Mouse (Mus musculus): ENCODE data around the gene Kdm4b.

The Kdm4b gene

DNA sequence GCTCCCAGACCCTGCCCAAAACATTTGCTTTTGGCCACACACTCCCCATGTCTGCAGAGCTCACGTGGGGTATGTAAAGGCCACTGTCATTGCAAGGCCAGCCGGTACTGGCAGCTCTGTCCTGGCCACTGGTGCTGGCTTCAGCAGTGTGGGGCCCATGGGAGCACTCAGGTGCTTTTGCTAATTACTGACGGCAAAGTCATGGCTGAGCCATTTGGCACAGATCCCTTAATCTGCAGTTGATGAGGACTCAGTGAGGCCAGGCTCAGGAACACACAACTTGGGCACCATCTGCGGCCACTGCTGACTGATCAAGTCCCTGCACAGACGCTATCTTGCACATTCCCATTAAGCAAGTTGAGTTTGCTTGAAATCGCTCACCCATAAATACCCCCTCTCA, 59.0 kb downstream of the Kdm4b start:
- no peak for DNase-seq (ENCODE audit: low read depth, low spot score)

DNA sequence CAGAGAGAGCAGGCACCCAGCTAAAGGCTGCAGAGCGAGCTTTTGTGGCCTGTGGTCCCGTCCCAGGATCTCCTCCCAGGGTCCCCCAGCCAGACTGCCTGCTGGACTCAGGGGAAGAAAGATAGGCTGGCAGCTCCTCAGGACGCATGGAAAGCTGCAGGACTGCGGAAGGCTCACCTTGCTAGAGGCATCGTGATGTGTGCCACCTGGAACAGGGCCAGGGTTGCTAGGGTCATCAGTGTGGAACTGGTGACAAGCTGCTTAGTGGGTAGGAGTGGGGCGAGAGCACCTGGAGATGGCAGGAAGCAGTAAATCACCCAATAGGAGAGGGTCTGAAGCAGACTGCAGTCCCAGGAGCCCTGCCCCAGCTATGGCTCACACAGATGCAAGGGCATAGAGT, 61.8 kb downstream of the Kdm4b start:
- no peak for DNase-seq (ENCODE audit: low read depth, low spot score)

DNA sequence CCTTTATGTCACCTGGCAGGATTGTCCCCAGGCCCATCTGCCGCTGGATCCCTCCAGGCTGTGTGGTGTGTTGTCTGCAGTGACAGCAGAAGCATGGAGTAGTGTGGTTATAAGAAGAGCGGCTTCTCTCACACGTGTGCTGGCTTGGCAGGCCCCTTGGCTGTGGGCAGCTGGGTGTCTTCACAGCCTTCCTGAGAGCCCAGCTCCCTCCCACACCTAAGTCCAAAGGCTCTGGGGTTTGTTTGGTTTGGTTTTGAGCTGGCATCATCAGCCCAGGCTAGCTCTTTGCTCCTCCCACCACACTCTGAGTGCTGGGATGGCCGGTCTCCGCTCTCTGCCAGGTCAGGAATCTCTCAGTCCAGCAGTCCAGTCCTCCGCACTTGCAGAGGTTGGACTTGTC, 67.4 kb downstream of the Kdm4b start:
- no peak for DNase-seq (ENCODE audit: low read depth, low spot score)

DNA sequence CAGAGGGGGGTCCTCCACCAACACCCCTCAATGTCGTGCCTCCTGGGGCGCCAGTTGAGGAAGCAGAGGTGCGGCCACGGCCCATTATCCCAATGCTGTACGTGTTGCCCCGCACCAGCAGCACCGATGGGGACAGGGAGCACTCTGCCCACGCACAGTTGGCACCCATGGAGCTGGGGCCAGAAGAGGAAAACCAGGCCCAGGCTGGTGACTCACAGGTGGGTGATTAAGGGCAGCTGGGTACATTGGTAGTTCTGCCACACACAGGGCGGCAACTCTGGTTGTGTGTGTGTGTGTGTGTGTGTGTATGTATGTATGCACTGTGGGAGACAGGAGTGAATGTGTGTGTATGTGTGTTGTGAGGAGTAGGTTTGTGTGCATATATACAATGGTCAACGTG, 68.0 kb downstream of the Kdm4b start:
- no peak for DNase-seq (ENCODE audit: low read depth, low spot score)

DNA sequence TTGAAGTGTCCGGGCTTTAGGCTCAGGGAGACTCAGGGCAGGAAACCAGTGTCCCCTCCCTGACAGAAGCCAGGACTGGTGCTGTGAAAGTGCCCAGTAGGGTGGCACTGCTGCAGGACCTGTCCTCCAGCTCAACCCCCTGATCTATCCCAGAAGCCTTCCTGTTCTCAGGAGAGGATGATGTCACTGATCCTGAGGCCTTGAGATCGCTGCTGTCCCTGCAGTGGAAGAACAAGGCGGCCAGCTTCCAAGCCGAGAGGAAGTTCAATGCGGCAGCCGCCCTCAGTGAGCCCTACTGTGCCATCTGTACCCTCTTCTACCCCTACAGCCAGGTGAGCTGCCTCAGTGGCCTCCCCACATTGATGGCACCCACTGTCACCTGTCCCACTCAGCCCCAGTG, 70.2 kb downstream of the Kdm4b start:
- DNase-seq (ENCODE audit: low read depth, low spot score) = no peak

DNA sequence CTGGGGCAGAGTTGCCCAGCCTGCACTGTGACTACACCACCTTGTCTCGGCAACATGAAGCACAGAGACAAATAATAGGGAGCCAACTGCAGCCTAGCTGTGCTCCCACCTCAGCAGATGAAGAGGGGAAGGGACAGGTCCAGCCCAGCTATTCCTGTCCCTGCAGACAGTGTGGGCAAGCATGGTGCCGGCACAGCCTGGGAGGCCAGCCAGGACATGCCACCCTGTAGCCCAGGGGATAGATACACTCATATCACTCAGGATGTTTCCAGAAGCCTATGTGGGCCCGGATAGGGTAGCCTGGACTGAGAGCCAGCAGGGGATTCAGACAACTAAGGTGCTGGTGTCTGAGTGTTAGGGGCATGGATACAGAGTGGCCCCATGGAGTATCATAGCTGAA, 74.4 kb downstream of the Kdm4b start:
- no peak for DNase-seq (ENCODE audit: low read depth, low spot score)

DNA sequence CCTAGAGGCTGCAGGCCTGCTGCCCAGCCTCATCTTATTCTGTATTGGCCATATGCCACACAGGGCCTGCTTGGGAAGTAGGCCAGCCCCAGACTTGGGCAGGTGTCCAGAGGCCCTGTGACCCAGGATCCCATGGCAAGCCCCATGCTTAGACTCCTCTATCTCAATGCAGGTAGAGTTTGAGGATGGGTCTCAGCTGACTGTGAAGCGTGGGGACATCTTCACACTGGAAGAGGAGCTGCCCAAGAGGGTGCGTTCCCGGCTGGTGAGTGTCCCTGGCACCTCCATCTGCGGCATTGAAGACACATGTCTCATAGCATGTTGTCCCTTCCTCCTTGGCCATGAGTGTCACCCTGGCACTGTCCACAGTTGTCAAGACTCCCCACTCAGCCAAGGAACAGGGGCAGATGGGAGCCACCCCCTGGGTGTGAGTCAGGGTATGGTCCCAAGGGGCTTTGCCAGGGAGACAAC, 75.2 kb downstream of the Kdm4b start:
- no peak for DNase-seq (ENCODE audit: low read depth, low spot score)

DNA sequence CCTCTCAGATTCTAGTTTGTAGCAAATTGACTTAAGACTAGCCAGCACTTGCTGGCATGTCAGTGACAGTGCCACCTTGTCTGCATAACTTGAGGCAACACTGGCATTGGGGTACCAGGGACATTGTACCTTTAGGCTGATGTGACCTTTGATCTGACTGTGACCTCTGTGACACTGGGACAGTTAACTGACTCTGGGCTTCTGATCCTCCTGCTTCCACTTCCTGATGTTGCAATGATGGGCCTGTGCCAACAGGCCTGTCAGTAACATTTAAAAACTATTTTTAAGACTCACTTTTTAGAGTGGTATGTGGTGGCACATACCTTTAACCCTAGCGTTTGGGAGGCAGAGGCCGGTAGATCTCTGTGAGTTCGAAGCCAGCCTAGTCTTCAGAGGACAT, 79.5 kb downstream of the Kdm4b start:
- no peak for DNase-seq (ENCODE audit: low read depth, low spot score)

DNA sequence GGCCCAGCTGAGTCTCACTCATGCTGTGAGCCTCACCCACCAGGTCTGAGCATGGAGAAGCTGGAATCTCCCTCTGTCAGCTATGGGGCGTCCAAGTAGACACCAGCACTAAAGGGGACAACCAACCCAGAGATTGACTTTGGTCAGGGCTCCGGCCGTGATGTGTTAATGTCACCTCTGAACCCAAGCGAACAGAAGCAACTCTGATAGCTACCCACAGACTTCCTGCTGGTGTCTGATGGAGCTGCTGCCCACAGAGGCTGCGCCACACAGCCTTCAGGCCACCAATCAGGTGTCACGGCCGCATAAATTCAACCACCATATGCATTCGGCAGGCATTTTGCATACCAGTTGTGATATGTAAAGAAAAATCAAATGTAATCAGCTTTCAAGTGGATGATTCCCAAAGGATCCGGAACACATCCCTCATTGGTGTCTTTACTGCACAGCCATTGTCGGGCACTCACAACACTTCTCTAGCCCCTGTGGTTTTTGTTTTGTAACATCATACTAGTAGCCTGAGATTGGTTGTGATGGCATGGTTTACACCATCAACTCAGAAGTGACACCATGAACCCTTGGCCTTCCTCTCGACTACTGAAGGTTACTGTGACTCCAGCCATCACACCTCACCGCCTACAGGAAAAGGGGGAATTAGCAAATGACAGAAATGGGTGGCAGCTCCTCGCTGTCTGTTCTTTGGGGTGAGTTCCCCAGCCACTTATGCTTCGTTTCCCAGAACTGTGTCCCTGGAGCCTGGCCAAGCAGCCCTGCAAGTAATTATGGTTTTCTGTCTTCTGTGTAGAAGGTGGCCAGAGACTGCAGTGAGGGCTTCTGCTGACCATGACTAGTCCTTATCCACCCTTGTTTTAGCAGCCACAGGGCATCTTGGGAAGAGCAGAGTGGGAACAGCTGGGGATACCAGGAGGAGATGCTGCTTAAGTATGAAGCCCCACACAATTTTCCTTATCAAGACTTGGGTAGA, 80.3 kb downstream of the Kdm4b start:
- no peak for DNase-seq (ENCODE audit: low read depth, low spot score)

DNA sequence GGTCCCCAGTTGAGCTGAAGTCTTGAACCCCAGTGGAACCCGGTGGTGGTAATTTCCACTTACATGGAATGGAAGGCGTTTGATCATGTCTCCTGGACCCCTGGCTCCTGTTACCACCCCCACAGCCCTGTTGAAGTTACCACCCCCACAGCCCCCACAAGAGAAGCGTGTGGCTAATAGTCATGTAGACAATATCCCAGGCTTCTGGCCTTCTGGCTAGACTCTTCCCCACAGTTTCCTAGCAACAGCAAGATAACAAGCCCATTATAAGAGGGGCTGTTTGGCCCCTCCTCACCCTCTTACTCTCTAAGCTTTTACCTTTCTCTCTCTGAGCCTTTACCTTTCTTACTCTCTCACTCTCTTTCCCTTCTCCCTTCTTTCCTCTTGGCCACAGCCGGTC, 81.0 kb downstream of the Kdm4b start:
- DNase-seq (ENCODE audit: low read depth, low spot score) = no peak

DNA sequence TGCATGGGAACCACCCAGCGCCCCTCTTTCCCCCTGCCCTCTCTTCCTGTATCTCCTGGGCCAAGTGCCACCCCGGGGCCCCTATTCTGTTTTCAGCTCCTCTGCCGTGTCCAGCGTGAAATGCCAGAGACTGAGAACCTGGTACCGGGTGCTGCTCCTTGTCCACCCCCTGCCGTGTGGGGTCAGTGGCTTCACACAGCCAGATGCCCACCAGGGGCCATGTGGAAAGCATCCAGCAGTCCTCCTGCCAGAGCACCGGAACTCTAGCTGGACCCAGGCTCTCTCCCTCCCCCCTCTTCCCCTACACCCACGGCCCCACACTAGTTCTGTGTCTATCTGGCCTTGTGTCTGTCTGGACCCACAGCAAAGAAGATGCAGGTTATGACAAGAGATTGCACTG, 81.5 kb downstream of the Kdm4b start:
- DNase-seq (ENCODE audit: low read depth, low spot score) = no peak

DNA sequence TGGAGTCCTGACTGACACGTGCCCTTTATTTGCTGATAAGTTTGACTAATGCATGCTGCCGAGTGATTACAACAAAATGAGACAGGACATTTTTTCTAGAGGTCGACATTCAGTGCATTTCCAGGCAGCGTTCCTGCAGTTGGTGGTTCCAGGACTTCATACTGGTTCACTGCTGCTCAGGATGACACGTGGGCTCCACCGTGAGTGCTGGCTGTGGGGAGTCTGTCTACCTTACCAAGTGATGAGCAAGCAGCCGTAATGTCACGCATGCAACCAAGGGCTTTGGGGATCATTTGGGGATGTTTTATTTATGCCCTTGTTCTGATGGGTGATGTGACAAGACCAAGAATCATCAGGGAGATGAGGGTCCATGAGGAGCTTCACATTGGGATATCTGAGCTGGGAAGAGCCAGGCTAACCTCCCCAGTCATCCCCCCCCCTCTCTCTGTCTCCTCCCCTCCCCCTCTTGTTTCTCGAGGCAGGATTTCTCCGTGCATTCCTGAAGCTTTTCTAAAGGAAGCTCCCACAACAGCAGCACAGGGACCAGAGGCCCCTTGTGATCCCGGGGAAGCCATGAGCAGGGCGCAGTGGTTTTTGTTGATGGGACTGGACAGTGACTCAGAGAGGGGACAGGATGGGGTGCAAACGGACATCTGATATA, 83.2 kb downstream of the Kdm4b start:
- DNase-seq (ENCODE audit: low read depth, low spot score) = no peak

DNA sequence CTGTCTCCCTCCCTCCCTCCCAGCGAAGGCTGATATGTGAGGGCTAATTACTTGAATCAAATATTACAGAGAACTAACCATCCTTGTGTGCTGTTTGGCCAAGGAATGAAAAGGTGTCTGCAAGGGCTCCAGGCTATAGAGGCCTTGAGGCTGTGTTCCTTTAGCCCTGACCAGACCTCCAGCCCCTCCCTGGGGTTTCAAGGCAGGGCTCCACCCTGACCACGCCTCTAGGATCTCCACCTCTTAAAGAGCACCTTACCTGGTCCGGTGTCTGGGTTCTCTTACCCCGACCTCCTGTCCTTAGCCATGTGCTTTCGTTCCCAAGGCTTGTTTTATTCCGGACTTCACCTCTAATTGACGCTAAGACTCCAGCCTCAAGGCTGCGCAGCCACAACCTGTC, 83.9 kb downstream of the Kdm4b start:
- no peak for DNase-seq (ENCODE audit: low read depth, low spot score)

DNA sequence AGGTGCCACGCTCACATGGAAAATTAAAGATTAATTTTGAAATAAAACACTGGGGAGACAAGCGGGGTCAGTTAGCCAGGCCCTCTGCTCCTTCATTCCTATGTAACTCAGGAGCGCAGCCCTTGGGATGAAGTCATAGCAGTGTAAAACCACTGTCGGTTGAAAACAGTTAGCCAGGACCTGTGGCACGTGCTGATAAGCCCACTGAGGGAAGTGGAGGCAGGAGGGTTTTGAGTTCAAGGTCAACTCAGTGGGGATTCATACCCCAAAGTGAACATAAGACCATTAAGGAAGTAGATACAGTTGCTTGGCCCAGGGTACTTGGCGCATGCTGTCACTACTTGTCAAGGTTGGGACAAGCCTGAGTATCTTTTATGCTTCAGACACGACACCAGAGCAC, 85.6 kb downstream of the Kdm4b start:
- DNase-seq (ENCODE audit: low read depth, low spot score) = no peak

DNA sequence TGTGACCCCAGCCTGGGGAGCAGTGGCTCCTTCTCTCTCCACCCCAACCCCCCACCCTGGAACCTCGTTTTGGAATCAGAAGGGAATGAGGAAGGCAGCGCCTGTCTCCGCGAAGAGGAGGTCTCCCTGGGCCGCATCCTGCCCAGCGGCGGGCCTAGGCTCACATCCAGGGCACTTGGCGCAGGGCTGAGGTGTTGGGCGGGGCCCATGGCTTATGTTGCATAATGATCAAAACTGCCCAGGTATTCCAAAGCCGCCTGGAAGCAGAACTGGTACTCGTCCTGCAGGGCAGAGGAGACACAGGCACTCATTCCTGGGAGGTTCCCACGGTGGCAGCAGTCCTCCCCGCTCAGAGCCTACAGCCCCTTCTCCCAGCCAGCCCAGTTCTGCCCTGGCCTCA, 87.3 kb downstream of the Kdm4b start:
- DNase-seq (ENCODE audit: low read depth, low spot score) = no peak

DNA sequence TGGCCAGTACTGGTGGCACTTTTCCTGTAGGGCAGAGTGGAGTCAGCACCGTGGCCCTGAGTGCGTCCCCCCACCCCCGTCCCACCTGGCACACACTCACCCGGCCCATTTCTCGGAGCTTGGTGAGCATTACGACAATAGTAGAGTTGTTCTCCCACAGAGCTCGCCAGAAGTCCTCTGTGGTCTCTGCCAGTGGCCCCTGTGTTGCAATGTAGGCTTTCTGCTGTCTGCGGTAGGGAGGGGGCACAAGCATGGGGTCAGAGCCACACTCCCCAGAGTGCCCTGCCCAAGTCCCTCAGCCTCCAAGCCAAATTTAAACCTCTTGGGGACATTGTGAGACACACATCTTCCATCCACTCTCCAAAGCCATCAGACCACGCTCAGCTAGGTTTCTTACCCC, 88.9 kb downstream of the Kdm4b start:
- DNase-seq (ENCODE audit: low read depth, low spot score) = no peak

DNA sequence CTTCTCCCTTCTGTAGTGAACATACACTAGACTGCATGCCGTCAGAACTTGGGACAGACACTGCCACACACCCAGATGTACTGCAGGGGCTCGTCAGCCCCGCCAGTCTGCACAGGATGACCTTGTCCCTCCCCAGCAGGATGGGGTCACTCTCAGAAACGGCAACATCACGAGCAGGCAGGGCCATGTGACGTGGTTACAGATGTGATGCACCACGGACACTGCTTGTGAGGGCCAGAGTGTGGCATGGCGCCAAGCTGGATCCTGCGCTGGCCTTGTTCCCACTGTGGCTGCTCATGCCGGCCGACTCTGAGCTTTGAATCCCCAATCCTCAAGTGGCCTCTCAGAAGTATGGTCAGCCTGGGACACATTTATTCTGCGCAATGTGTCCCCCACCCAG, 92.4 kb downstream of the Kdm4b start:
- no peak for DNase-seq (ENCODE audit: low read depth, low spot score)

DNA sequence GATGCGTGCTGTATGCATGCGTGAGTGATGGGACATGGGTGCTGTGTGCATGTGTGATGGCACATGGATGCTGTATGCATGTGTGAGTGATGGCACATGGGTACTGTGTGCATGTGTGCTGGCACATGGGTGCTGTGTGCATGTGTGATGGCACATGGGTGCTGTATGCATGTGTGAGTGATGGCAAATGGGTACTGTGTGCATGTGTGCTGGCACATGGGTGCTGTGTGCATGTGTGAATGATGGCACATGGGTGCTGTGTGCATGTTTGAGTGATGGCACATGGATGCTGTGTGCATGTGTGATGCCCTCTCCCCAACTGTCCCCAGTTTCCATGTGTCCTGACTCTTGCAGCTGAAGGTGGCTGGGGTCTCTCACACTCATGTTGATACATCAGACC, 94.2 kb downstream of the Kdm4b start:
- no peak for DNase-seq (ENCODE audit: low read depth, low spot score)

DNA sequence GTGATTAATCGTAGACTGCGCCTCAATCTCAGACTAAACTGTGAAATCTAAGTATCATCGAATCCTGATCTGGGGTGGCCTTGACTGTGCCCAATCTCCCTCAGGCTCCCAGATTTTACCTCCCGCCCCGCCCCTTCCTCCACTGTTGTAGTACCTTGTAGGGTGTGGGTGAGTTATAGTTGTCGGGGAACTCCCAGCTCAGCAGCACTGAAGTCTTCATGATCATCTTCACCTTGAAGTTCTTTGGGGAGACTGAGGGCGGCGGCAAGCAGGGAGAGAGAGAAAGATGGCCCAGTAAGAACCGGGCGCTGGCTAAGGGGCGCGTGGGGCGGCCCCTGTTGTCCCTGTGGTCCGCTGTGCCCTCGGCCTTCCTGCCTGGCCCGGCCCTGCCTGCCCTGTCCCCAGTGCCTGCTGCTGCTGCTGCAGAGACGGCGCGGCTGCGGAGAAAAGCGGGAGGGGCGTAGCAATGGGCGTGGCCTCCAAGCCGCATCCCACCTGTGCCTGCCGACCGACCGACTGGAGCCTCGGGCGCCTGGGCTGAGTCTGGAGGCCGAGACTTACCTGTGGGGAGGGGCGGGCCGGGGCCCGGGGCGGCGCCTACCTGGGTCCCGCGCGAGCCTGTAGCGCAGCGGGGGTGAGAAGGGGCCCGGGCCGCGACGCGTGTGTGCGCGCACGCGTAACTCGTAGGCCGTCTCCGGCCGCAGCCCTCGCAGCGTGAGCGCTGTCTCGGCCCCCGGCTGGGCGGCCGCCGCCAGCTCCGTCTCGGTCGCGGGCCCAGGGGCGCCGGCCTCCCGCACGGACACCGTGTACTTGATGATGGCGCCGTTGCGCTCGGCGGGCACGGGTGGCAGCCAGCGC, 99.1 kb downstream of the Kdm4b start:
- peak; percentile 45 for DNase-seq (ENCODE audit: low read depth, low spot score)

DNA sequence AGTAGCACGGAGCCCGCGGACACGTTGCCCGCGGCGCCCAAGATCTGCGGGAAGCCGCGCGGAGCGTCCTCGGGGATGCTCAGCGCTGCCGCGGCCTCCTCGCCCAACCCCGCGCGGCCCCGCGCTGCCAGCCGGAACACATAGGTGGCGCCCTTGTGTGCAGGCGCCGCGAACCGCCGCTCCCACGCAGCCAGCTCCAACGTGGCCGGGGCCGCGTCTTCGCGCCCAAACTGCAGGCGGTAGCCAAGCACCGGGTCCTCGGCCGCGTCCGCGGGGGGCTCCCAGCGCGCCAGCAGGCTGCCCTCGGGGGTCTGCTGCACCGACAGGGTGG, 99.7 kb downstream of the Kdm4b start:
- peak; percentile 65 for DNase-seq (ENCODE audit: low read depth, low spot score)

DNA sequence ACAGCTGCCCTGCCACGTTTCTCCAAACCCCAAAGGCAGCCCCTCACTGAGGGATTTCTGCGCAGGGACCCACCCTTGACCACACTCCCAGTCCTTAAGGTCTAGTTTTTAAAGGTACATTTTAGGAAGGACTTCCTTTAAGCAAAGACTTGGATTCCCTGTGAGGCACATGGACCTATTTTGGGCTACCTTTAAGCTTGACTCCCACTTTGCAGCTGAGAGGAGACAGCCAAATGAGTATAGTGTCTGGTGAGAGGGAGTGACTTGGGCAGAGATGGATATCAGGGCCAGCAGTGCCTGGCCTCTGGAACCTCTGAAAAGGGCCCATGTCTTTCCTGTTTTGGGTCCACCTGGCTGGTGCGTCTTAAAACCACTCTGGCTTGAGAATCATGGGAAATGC, 100.1 kb downstream of the Kdm4b start:
- DNase-seq (ENCODE audit: low read depth, low spot score) = no peak

DNA sequence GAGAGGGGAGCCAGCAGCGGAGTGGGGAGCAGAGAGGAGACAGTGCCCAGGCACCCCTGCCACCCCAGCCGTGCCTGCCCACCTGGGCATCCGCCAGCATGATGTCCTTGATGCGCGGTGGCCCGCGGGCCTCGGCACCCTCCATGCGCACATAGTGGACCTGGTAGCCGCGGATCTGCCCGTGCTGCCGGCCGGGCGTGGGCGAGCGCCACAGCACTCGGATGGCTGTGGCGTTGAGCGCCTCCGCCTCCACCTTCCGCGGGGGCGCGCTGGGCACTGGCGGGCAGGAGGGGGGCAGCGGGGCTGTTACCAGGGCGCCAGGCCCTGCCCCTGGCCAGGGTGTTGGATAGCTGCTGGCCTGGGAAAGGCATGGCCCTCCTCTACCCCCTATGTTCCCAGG, 102.0 kb downstream of the Kdm4b start:
- DNase-seq (ENCODE audit: low read depth, low spot score) = no peak

Data from embryo, embryonic 11.5 days (tissue).